Mouse (Mus musculus): ENCODE data around the gene Hs1bp3.

DNA sequence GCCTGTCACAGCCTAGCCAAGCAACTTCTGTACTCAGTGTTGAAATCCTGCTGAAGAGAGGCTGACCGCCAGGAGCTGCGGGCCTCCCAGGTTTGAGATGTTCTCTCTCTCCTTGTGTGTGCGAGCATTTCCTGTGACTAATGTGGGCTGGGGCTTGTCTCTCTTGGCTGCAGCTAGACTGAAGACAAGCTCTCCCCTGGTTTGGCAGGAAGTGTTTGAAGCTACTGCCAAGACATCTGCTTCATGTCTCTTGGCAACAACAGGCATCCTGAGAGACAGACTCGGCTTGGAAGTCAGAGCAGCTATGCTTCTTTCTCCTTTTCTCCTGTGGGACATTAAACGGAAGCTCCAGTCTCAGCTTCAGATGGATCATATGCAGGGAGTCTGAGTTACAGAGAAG, 44.2 kb downstream of the Hs1bp3 start:
- no peak for TF ChIP-seq GATA1 (IDR thresholded peaks at IDR 0.05; ENCODE audit: borderline replicate concordance, low read length)
- no peak for TF ChIP-seq FLI1 (IDR thresholded peaks at IDR 0.05; ENCODE audit: low read length)

Measured in megakaryocyte, embryonic 14.5 days (primary cell).